Mouse (Mus musculus) layer of hippocampus, postnatal 36 days (tissue): Measurements from ENCODE around the gene Olfr172. TPM values are rescaled to one million over a fixed set of nuclear protein-coding genes. Genes with fewer than 3 reads are reported as not detected.

Source experiments
- DNase-seq, 2 experiments: peaks; one replicate each; pipeline ENCODE4 v3.0.0; 2022
- microRNA-seq, 2 experiments: library from miRNA; unstranded; fragments of <30 nt; microRNA quantifications; one replicate each; pipeline ENCODE4 v1.2.0; 2021
- total RNA-seq, 2 experiments: library from RNA; stranded (reverse); gene quantifications; 2 replicates each; pipeline ENCODE4 v1.2.3; 2021

Olfr172 gene
- total RNA-seq, result not detected

- DNase-seq, result no peak
These were observed at the start of gene Olfr172 for GRCm38 (mm10) chr16:58763076-58763475. TSS of gene Olfr172 (minus strand) at chr16:58763176.

DNA sequence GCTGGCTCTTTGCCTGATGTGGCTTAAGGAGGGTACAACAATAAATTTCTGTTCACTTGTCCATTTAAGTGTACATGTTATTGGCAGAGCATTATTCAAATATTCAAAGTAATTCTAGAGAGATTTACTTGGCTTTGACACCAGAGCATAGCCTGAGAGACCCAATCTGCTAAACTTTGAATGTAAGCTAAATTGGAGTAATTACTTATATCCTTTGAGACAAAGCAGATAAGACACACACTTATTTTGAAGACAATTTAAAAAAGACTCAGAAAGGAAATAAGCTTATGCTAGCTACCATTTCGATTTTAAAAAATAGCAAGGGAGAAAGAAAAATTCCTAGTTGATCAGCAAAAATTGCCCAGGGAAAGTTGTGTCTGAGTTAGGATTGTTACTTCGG, 37.2 kb upstream of the Olfr172 start, which contains the start of gene Olfr173:
Gene Olfr173 (minus strand): TSS at position 101 of the 400 bp plus-strand sequence.
- DNase-seq, result no peak

GRCm38 (mm10) chr16:58756191-58756590, 6.8 kb downstream of the Olfr172 start:
- no peak for DNase-seq

GRCm38 (mm10) chr16:58751314-58751713, 11.7 kb downstream of the Olfr172 start:
- no peak for DNase-seq

GRCm38 (mm10) chr16:58746715-58747114, 16.3 kb downstream of the Olfr172 start:
- DNase-seq, result no peak

- DNase-seq, result no peak
These were observed 22.2 kb downstream of the Olfr172 start for GRCm38 (mm10) chr16:58740751-58741150.

DNA sequence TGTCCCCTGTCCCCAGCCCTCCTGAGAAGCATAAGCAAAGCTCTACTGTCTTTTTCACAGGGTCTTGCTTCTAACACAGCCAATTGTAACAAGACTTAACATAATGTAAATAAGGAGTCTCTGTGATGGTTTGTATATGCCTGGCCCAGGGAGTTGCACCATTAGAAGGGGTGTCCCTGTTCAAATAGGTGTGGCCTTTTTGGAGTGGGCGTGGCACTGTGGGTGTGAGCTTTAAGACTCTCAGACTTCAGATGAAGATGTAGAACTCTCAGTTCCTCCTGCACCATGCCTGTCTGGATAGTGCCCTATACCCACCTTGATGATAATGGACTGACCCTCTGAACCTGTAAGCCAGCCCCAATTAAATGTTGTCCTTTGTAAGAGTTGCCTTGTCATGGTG, 24.2 kb downstream of the Olfr172 start:
- DNase-seq, result no peak

GRCm38 (mm10) chr16:58738205-58738604, 24.8 kb downstream of the Olfr172 start:
- DNase-seq, result no peak

DNA sequence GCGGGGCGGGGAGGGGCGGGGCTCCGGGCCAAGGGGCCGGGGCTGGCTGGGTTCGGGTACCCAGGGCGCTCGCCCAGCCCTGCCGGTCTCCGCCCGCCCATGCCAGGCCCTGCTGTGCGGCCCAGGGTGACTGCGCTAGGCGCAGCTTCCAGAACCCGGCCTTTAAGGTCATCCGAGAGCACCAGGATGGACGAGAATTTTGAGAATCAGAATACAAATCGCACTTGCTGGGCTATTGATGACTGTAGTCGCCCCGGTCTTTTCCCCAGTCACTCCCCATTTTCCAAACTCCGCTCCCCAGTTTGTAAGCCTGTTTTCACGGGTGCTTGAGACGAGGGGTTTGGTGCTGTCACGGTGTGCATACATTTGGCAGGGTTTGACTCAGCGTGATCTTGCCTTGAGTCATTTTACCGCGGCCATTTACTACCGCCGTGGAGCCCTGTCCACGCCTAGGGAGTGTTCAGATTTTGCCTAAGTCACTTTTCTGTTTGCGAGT, 34.8 kb downstream of the Olfr172 start:
- no peak for DNase-seq

DNA sequence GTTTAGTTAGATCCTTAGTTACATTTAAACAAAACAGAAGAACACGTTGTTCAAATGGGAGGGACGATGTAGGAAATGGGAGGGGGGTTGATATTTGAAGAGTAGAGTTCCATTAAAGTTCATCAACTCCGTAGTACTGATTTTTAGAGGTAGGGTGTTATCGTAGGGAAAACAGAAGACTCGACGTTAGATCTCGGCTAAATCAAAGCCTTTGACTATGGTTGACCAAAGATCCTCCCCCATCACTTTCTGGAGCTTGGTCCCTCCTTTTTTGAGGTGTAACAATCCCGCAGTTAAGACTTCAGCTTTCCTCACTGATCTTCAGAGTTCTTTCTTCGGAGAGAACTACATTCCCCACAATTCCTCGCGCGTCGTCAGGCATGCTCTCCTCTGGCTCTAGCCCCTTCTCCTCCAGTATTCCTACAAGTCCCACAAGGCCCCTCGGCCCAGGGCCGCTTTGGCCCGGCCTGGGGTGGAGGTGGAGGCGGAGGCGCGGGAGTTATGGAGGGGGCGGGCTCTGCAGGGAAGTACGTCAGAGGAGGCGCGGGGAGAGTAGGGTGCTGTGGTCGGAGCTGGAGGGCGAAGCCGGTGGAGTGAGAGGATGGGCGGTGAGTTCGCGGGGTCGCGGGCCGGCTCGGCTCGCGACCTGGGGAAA, 35.4 kb downstream of the Olfr172 start, which contains the start of gene Cldnd1:
Gene Cldnd1 (plus strand): TSS at position 434 of the 655 bp plus-strand sequence.
- peak; percentile 95 to 96 for DNase-seq

DNA sequence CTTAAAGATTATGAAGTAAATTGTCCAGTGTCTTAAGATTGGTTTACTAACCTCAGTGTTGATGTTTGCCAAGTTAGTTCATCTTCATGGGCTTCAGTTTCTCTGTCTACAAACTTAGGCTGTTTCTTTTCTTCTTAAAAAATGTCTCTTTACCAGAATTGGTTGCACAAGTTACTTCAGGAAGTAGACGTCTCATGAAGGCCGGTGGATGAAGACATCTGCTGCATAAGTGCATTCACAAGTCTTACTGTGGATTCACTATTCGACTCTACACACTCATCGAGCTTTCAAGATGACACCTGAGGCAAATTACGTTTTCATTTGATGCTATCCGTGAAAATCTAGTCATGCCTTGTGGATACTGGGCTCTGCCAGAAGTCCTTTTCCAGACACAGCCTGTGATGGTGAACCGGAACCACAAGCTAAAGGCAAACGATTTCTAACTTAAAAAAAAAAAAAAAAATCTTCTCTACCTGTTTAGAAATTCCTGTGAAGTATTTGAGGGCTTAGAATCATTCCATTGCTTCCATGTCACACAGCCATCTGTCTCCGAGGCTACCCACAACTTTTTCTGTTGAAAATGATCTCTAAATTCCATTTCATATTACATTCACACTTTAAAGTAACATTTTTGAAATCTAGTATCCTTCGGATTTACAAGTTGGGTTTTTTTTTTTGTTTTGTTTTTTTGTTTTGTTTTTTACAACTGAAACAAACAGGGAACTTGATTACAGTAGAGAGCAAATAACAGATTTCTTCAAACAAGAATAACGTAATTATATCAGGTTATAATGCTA, 36.1 kb downstream of the Olfr172 start:
- no peak for DNase-seq

GRCm38 (mm10) chr16:58722292-58722691, 40.7 kb downstream of the Olfr172 start:
- DNase-seq, result no peak

DNA sequence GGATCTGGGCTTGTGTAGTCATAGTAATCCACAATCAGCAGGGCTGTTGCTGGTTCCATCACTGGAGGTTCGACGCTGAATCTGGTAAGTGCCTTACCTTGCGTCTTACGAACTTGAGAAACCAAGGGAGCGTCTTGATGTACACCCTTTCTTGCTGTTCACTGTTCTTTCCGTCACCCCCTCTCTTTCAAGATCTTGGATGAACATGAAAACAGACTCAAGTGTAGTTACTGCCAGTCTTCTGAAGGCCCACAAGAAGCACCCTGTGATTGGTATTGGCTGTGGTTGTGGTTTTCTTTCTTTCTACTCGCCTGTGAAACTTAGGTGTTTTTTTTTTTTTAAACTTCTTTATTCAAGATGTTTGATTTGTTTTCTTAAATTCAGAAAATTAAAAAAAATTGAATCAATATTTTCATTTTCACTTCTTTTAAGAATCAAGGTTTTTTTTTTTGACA, 44.3 kb downstream of the Olfr172 start, which contains the start of gene Gpr15:
Gene Gpr15 (minus strand): TSS at position 405 of the 455 bp plus-strand sequence.
- no peak for DNase-seq

GRCm38 (mm10) chr16:58715018-58715417, 48.0 kb downstream of the Olfr172 start:
- no peak for DNase-seq

GRCm38 (mm10) chr16:58713128-58713527, 49.8 kb downstream of the Olfr172 start:
- no peak for DNase-seq

- no peak for DNase-seq
These were observed 50.8 kb downstream of the Olfr172 start for GRCm38 (mm10) chr16:58712221-58712620.

Small RNA genes lying within 50 kb of the gene (microRNA-seq; reads per million reads assigned to microRNA genes)
- 0 reads per million in 2 experiments for gene Gm27564

Other genes starting within 250 kb of the Olfr172 start
- gene St3gal6, start 238.9 kb downstream of the Olfr172 start, total RNA-seq, result 10 to 100 TPM; 14.3 to 18.2 TPM
- gene Gm813, start 146.2 kb downstream of the Olfr172 start, total RNA-seq, result not detected
- not detected for gene E330017A01Rik, start 124.4 kb downstream of the Olfr172 start, total RNA-seq
- 10 to 100 TPM; 52.3 to 53.8 TPM for gene Cpox, start 92.9 kb downstream of the Olfr172 start, total RNA-seq
- not detected for gene Gpr15, start 44.1 kb downstream of the Olfr172 start, total RNA-seq
- 10 to 100 TPM; 80.2 to 87.5 TPM for gene Cldnd1, start 35.3 kb downstream of the Olfr172 start, total RNA-seq
- not detected for gene Olfr173, start 37.1 kb upstream of the Olfr172 start, total RNA-seq
- gene Olfr175-ps1, start 63.6 kb upstream of the Olfr172 start, total RNA-seq, result not detected
- gene Olfr177, start 111.6 kb upstream of the Olfr172 start, total RNA-seq, result not detected
- not detected for gene Olfr178, start 128.9 kb upstream of the Olfr172 start, total RNA-seq
- gene Olfr181, start 165.6 kb upstream of the Olfr172 start, total RNA-seq, result not detected
- gene Olfr180, start 166.2 kb upstream of the Olfr172 start, total RNA-seq, result not detected
- gene Olfr183, start 232.2 kb upstream of the Olfr172 start, total RNA-seq, result not detected